Mouse (Mus musculus) MN1 (cell line): ENCODE measurements around the gene Naip2.

Experiments used
- DNase-seq: peaks from one replicate; pipeline ENCODE4 v3.0.0-alpha.2; 2016; ENCODE audit warnings: low spot score

Naip2 gene

GRCm38 (mm10) chr13:100107652-100108472 lies 94.0 kb downstream of the Naip2 start, which contains the start of gene Serf1:
Gene Serf1 (plus strand): TSS chr13:100108012.
- peak; percentile 93 for DNase-seq

GRCm38 (mm10) chr13:100103748-100104254 lies 98.1 kb downstream of the Naip2 start, which contains the start of gene Bdp1:
Gene Bdp1 (minus strand): TSS chr13:100104070.
- peak; percentile 98 for DNase-seq

GRCm38 (mm10) chr13:100103052-100103658 lies 98.7 kb downstream of the Naip2 start:
- DNase-seq: peak; percentile 31

- no peak for DNase-seq
Observed at GRCm38 (mm10) chr13:100098808-100099207, 103.1 kb downstream of the Naip2 start.
